Mouse (Mus musculus) NIH3T3 (cell line): ENCODE results near the gene Dolpp1.
"Not testable (repeated sequence)": the region's sequence is repeated elsewhere in the genome, so short reads cannot be mapped to it uniquely, and the experiment has no call there.

ENCODE experiments used
- DNase-seq: peaks from one replicate; pipeline ENCODE4 v3.0.0-alpha.2; 2012; ENCODE audit warnings: low read depth

Gene Dolpp1

GRCm38 (mm10) chr2:30409454-30410176 lies 17.6 kb downstream of the Dolpp1 start:
- DNase-seq = no peak

GRCm38 (mm10) chr2:30413038-30413973 lies 21.3 kb downstream of the Dolpp1 start:
- no peak for DNase-seq

- no peak for DNase-seq
Measured at GRCm38 (mm10) chr2:30414101-30414500, 22.0 kb downstream of the Dolpp1 start.

- DNase-seq = no peak
Measured at GRCm38 (mm10) chr2:30414681-30415080, 22.6 kb downstream of the Dolpp1 start.

GRCm38 (mm10) chr2:30415157-30415935 lies 23.3 kb downstream of the Dolpp1 start, which contains the start of gene Crat:
TSS of gene Crat (minus strand) at chr2:30415813.
- DNase-seq = peak; percentile 90

- peak; percentile 97 for DNase-seq
Measured at GRCm38 (mm10) chr2:30415936-30416648, 24.0 kb downstream of the Dolpp1 start, which contains the start of gene Ptpa. TSS of gene Ptpa (plus strand) at chr2:30416039.

- DNase-seq = no peak
Measured at GRCm38 (mm10) chr2:30416649-30416965, 24.6 kb downstream of the Dolpp1 start.

GRCm38 (mm10) chr2:30417154-30417553 lies 25.1 kb downstream of the Dolpp1 start:
- not testable (repeated sequence) for DNase-seq

GRCm38 (mm10) chr2:30417595-30418165 lies 25.6 kb downstream of the Dolpp1 start:
- DNase-seq = no peak

- no peak for DNase-seq
Measured at GRCm38 (mm10) chr2:30418259-30418658, 26.2 kb downstream of the Dolpp1 start.

GRCm38 (mm10) chr2:30419112-30419511 lies 27.1 kb downstream of the Dolpp1 start:
- DNase-seq = no peak

GRCm38 (mm10) chr2:30421432-30421831 lies 29.4 kb downstream of the Dolpp1 start:
- no peak for DNase-seq

GRCm38 (mm10) chr2:30429156-30429555 lies 37.1 kb downstream of the Dolpp1 start:
- no peak for DNase-seq

GRCm38 (mm10) chr2:30435326-30436155 lies 43.5 kb downstream of the Dolpp1 start:
- DNase-seq = peak; percentile 89

- peak; percentile 58 for DNase-seq
Measured at GRCm38 (mm10) chr2:30436156-30436545, 44.1 kb downstream of the Dolpp1 start.

GRCm38 (mm10) chr2:30436809-30437208 lies 44.8 kb downstream of the Dolpp1 start:
- no peak for DNase-seq

GRCm38 (mm10) chr2:30437791-30438190 lies 45.7 kb downstream of the Dolpp1 start:
- no peak for DNase-seq

GRCm38 (mm10) chr2:30439631-30440030 lies 47.6 kb downstream of the Dolpp1 start:
- no peak for DNase-seq

- DNase-seq = peak; percentile 75
Measured at GRCm38 (mm10) chr2:30440211-30440700, 48.2 kb downstream of the Dolpp1 start.
